Mouse (Mus musculus) cortical plate, adult 2 months (tissue): ENCODE measurements around the gene Schip1.

Experiments
- CTCF ChIP-seq: fragments of 200-500 bp; IDR thresholded peaks from 2 replicates; pipeline ENCODE4 v1.5.1; 2011; ENCODE audit warnings: mild to moderate bottlenecking, control low read depth, low read length; ENCODE audit not compliant: insufficient read depth; ENCODE audit errors: extremely low read depth
- POLR2A ChIP-seq: fragments of 200-500 bp; IDR thresholded peaks from 2 replicates; pipeline ENCODE4 v1.6.1; 2011; ENCODE audit warnings: mild to moderate bottlenecking, low read length, control low read depth; ENCODE audit not compliant: insufficient read depth; ENCODE audit errors: extremely low read depth

DNA sequence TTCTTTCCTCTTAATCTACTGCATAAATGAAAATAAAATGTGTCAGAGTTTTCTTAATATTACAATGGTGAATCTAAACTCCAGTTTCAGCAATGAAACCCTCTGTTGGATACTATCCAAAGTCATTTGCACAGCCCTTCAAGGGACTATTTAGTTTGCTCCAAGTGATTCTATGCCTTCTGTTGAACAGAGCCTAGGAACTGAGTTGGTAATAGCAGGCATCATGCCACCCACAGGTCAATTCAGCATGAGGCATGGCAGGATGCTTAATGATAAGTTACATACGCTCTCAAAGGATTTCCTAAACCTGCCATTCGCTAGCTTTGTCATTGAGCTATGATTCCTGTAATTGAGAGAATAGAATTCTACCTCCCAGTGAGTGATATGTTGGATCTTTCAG is 219.9 kb downstream of the Schip1 start:
- TF ChIP-seq CTCF (no peak), POLR2A (no peak)
